Mouse (Mus musculus) stomach, embryonic 16.5 days (tissue): ENCODE results near the gene Tnni2. TPM values are rescaled to one million over a fixed set of nuclear protein-coding genes. Genes with fewer than 3 reads are reported as not detected.
"Not testable (repeated sequence)": the region's sequence is repeated elsewhere in the genome, so short reads cannot be mapped to it uniquely, and the experiment has no call there.

ENCODE experiments used
- ATAC-seq: fragments of 200-750 bp; cut with Nextera tagmentation; 2 replicates; pipeline ENCODE4 v1.8.0; 2017; ENCODE audit warnings: moderate number of reproducible peaks, moderate TSS enrichment; ENCODE audit not compliant: insufficient read depth, low FRiP score
- H3K27ac ChIP-seq: fragments of 300-500 bp; sonication (generic); 2 replicates; pipeline ENCODE4 v1.5.1; 2014; ENCODE audit warnings: low read length
- H3K27me3 ChIP-seq: fragments of 300-500 bp; sonication (generic); 2 replicates; pipeline ENCODE4 v1.6.1; 2014; ENCODE audit warnings: low read length, control low read depth, mixed read lengths; ENCODE audit not compliant: control insufficient read depth, insufficient read depth
- H3K36me3 ChIP-seq: fragments of 300-500 bp; sonication (generic); 2 replicates; pipeline ENCODE4 v1.6.1; 2014; ENCODE audit warnings: low read length; ENCODE audit not compliant: control insufficient read depth, insufficient read depth
- H3K4me1 ChIP-seq: fragments of 300-500 bp; sonication (generic); 2 replicates; pipeline ENCODE4 v1.6.1; 2014; ENCODE audit warnings: low read length, control low read depth, mixed read lengths; ENCODE audit not compliant: control insufficient read depth, insufficient read depth
- H3K4me2 ChIP-seq: fragments of 300-500 bp; sonication (generic); 2 replicates; pipeline ENCODE4 v1.6.1; 2014; ENCODE audit warnings: low read depth, low read length, mixed read lengths
- H3K4me3 ChIP-seq: fragments of 300-500 bp; sonication (generic); replicated peaks from 2 replicates; pipeline ENCODE4 v1.5.1; 2014; ENCODE audit warnings: mild to moderate bottlenecking, low read length
- H3K9ac ChIP-seq: fragments of 300-500 bp; sonication (generic); 2 replicates; pipeline ENCODE4 v1.6.1; 2014; ENCODE audit warnings: low read length
- H3K9me3 ChIP-seq: fragments of 300-500 bp; sonication (generic); replicated peaks from 2 replicates; pipeline ENCODE4 v1.6.1; 2016; ENCODE audit warnings: low read length, control low read depth; ENCODE audit not compliant: control insufficient read depth
- WGBS: fragments of 180-500 bp; shearing (Covaris S2); extraction: QIAGEN DNeasy Blood & Tissue Kit; methylation state at CpG from one replicate; pipeline ENCODE4 v1.1.7; 2014; 5-methylcytosine and 5-hydroxymethylcytosine counted together
- polyA plus RNA-seq: library from polyadenylated mRNA; unstranded; fragments of >200 nt; fragmentation: Nextera tagmentation; extraction: Ambion mirVana; gene quantifications from 2 replicates; pipeline ENCODE4 v1.2.1, GENCODE M21; 2015

Tnni2 gene
- polyA plus RNA-seq, 1 experiment from 2014 or later, result 217 TPM

DNA sequence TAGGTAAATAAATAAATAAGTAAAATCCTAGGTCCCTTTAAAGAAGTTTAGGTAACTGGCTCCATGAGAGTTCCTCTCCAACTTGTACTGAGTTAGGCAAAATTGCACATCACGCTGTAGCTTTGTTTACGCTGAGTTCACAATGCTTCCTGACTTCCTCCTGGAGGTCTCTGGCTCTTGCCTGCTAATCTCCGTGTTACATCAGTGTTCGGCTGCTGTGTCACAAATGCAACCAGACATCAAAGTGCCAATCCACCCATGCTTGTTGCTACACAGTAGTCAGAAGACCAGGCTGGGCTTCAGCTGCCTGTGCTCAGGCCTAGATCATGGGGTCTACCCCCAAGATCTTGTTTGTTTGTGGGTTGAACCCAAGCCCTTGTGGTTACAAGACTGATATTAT is 38.0 kb upstream of the Tnni2 start:
- Histone ChIP-seq H3K4me2 (no peak overlapping the region), H3K9me3 (no peaks in the 10 kb centered on the region), H3K4me1 (no peaks in the 10 kb centered on the region), H3K36me3 (no peaks in the 10 kb centered on the region), H3K9ac (no peak overlapping the region), H3K4me3 (no peak overlapping the region), H3K27ac (no peak overlapping the region), H3K27me3 (no peaks in the 10 kb centered on the region)
- 62% methylated on average over 4 of the region's 4 CpGs for WGBS
- no peak for ATAC-seq

DNA sequence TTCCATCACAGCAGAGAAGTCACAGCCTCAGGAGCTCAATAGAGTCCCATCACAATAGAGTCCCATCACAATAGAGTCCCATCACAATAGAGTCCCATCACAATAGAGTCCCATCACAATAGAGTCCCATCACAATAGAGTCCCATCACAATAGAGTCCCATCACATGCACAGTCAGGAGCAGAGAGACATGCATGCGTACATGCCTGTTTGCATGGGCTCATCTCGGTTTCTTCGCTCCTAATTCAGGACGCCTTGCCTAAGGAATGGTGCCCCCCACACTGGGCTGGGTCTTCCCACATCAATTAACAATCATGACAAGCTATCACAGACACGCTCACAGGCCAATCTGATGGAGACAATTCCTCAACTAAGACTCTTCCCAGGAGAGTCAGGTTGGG is 36.5 kb upstream of the Tnni2 start:
- not testable (repeated sequence) for H3K4me2 ChIP-seq, H3K27ac ChIP-seq, H3K4me1 ChIP-seq, H3K9ac ChIP-seq, H3K36me3 ChIP-seq, ATAC-seq, H3K4me3 ChIP-seq, H3K27me3 ChIP-seq, H3K9me3 ChIP-seq
- WGBS, result 92% methylated on average over 5 of the region's 5 CpGs

DNA sequence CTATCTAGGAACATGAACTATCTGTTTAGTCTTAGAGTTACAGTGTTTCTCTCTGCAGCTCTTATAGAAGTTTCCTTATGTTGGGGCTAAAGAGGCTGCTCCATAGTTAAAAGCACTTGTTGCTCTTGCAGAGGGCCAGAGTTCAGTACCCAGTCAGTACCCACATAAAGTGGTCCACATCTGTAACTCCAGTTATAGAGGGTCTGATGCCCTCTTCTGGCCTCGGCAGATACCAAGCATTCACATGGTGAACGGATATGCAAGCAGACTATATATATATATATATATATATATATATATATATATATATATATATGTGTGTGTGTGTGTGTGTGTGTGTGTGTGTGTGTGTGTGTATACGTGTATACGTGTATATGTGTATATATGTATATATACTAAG is 33.7 kb upstream of the Tnni2 start:
- no peak overlapping the region for H3K27ac ChIP-seq
- 64% methylated on average over 4 of the region's 4 CpGs for WGBS
- no peak overlapping the region for H3K4me2 ChIP-seq
- no peak for ATAC-seq
- no peaks in the 10 kb centered on the region for H3K4me1 ChIP-seq
- no peaks in the 10 kb centered on the region for H3K9me3 ChIP-seq
- H3K36me3 ChIP-seq, result no peaks in the 10 kb centered on the region
- H3K9ac ChIP-seq, result no peak overlapping the region
- no peak overlapping the region for H3K4me3 ChIP-seq
- H3K27me3 ChIP-seq, result no peaks in the 10 kb centered on the region

DNA sequence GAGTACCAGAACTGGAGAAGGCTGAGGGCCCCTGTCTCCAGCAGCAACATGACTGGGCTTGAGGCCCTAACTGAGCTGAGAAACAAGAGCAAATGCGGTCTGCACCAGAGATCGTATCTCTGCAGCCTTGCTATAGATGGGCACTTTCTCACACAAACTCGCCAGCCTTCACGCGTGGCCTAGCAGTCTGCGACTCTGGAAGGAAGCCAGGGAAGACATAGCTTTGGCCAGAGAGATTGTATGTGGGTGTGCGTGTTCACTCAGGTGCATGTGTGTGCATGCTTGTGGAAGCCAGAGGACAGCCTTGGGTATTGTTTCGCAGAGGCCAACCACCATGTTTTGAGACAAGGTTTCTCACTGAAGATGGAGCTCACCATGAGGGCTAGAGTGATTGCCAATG is 32.9 kb upstream of the Tnni2 start:
- no peak overlapping the region for H3K4me3 ChIP-seq
- H3K4me2 ChIP-seq, result no peak overlapping the region
- H3K27ac ChIP-seq, result no peak overlapping the region
- no peak overlapping the region for H3K9ac ChIP-seq
- H3K27me3 ChIP-seq, result no peaks in the 10 kb centered on the region
- no peaks in the 10 kb centered on the region for H3K9me3 ChIP-seq
- no peaks in the 10 kb centered on the region for H3K36me3 ChIP-seq
- no peaks in the 10 kb centered on the region for H3K4me1 ChIP-seq
- ATAC-seq, result no peak
- 91% methylated on average over 8 of the region's 8 CpGs for WGBS

DNA sequence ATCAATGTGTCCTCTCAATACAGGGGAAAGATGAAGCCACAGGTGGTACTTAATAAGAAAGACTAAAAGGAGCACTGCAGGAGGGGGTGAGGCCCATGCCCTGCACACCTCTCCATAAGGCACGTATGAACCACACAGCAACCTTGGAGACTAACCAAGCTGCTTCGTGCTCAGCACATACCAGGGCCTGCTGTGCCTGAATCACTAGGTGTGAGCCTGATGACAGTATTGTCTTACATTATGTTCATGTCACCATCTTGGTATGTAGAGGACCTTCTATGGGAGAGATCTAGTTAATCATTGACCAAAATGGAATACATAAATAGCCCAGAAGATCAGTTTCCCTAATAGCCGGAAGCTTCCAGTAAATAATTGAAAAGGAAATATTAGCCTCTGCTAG is 32.0 kb upstream of the Tnni2 start:
- no peak overlapping the region for H3K27ac ChIP-seq
- no peaks in the 10 kb centered on the region for H3K9me3 ChIP-seq
- 75% methylated on average over 3 of the region's 3 CpGs for WGBS
- H3K4me1 ChIP-seq, result no peaks in the 10 kb centered on the region
- H3K4me3 ChIP-seq, result no peak overlapping the region
- H3K27me3 ChIP-seq, result no peaks in the 10 kb centered on the region
- no peak overlapping the region for H3K4me2 ChIP-seq
- H3K36me3 ChIP-seq, result no peaks in the 10 kb centered on the region
- H3K9ac ChIP-seq, result no peak overlapping the region
- ATAC-seq, result peak; percentile 37

DNA sequence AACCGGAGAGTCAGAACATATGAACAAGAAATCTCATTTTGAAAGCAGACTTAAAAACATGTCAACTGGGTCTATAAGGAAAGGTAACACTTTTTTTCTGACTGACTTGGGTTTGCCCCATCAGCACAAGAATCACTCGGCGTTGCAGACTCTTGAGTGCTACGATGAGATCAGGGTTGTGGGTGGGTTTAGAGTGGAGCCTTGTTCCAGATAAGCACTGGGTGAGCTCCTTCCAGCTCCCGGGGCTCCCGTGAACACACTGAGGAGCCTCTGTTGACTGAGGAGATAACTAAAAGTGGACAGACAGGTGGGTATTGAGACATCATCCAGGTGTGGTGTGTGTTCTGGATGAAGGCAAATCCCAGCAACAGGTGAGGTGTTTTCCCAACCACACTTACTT is 28.3 kb upstream of the Tnni2 start:
- Histone ChIP-seq H3K4me2 (no peak overlapping the region), H3K9me3 (no peaks in the 10 kb centered on the region), H3K27me3 (no peaks in the 10 kb centered on the region), H3K4me3 (no peak overlapping the region), H3K4me1 (no peaks in the 10 kb centered on the region), H3K36me3 (no peaks in the 10 kb centered on the region), H3K27ac (no peak overlapping the region), H3K9ac (no peak overlapping the region)
- WGBS, result 91% methylated on average over 6 of the region's 6 CpGs
- no peak for ATAC-seq

DNA sequence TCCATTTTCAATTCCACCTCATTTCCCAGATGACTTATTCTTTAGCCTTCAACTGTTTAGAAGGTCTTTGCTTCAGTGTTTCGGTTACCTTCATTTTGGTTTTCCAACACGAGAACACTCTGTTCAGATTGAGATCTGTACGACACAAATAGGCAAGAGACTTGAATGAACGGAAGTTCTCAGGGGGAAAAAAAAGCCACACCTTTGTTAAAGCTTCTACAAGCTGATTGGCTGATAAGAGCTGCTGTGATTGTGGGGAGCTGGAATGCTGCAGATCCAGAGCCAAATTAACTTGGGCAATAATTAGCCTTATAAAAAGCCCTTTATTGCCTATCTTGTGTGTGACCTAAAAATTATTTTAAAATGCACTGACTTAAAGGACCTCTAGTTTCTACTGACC is 26.3 kb upstream of the Tnni2 start:
- H3K27me3 ChIP-seq, result no peaks in the 10 kb centered on the region
- no peaks in the 10 kb centered on the region for H3K9me3 ChIP-seq
- no peak overlapping the region for H3K27ac ChIP-seq
- ATAC-seq, result no peak
- no peak overlapping the region for H3K4me2 ChIP-seq
- H3K9ac ChIP-seq, result no peak overlapping the region
- H3K36me3 ChIP-seq, result no peaks in the 10 kb centered on the region
- H3K4me1 ChIP-seq, result no peaks in the 10 kb centered on the region
- 50% methylated on average over 4 of the region's 4 CpGs for WGBS
- no peak overlapping the region for H3K4me3 ChIP-seq

DNA sequence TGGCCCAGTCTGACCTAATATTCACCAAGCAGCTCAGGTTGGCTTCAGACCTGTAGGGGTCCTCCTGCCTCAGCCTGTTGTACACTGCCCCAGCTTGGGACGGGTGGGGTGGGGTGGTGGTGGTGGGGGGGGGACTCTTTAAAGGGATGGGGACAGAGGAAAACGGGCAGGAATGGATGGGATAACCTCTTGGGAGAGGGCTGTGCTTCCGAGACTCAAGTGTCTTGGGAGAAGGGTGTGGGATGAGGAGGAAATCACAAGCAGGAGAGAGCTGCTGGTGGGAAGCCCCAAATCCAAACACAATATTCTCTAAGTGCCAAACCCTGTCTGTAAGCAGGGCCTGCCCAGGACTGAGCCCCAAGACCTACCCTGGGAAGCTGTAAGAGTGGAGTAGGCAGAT is 25.4 kb upstream of the Tnni2 start:
- Histone ChIP-seq H3K9ac (no peak overlapping the region), H3K4me2 (no peak overlapping the region), H3K4me1 (no peaks in the 10 kb centered on the region), H3K27ac (no peak overlapping the region), H3K36me3 (no peaks in the 10 kb centered on the region), H3K9me3 (no peaks in the 10 kb centered on the region), H3K4me3 (no peak overlapping the region), H3K27me3 (no peaks in the 10 kb centered on the region)
- no peak for ATAC-seq
- WGBS, result 66% methylated on average over 3 of the region's 3 CpGs

DNA sequence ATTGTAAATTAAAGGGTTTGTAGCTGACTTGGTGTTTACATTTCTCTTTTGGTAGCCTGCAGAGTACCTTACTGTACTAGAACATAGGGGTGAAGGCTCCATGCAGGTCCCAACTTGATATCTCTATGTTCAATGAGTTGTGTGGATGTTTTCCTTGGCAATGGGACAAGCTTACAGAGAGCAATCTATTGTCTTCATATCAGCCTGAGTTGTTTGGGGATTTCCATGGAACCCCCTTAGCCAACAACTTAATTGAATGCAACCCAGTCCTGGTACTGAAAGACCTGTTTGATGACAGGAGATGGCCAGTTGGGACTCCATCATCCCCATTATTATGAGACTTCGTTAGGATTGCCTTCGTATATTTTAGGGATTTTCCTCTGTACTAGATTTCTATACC is 23.6 kb upstream of the Tnni2 start:
- no peak for ATAC-seq
- H3K9me3 ChIP-seq, result no peaks in the 10 kb centered on the region
- H3K36me3 ChIP-seq, result no peaks in the 10 kb centered on the region
- WGBS, result 82% methylated on average over 2 of the region's 2 CpGs
- no peak overlapping the region for H3K9ac ChIP-seq
- H3K27ac ChIP-seq, result no peak overlapping the region
- no peak overlapping the region for H3K4me2 ChIP-seq
- no peak overlapping the region for H3K4me3 ChIP-seq
- no peaks in the 10 kb centered on the region for H3K27me3 ChIP-seq
- no peaks in the 10 kb centered on the region for H3K4me1 ChIP-seq

DNA sequence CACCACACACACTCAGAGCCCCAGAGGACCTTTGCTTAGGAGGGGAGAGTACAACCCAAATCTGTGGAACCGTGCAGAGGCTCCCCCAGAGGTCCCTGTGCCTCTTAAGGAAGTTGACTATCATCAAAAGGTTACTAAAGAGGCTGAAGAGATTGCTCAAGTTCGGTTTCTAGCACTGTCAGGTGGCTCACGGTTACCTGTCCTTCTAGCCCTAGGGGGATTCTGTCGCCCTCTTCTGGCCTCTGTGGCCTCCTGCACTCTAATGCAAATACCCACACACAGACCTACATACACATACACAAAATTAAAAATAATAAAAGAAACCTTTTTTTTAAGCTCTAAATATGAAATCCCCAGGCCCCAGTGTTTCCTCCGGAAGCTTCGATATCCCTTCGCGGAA is 22.9 kb upstream of the Tnni2 start:
- no peak for ATAC-seq
- Histone ChIP-seq H3K9ac (no peak overlapping the region), H3K9me3 (no peaks in the 10 kb centered on the region), H3K4me2 (no peak overlapping the region), H3K27ac (no peak overlapping the region), H3K4me3 (no peak overlapping the region), H3K4me1 (no peaks in the 10 kb centered on the region), H3K36me3 (no peaks in the 10 kb centered on the region), H3K27me3 (no peaks in the 10 kb centered on the region)
- 87% methylated on average over 8 of the region's 8 CpGs for WGBS
